Mouse (Mus musculus): Measurements from ENCODE around the gene Maats1.

GRCm38 (mm10) chr16:38308195-38308594 is 33.7 kb downstream of the Maats1 start:
- TF ChIP-seq CTCF (IDR thresholded peaks at IDR 0.05; ENCODE audit: extremely low read depth, insufficient read depth, low read length), result no peak
- TF ChIP-seq POLR2A (IDR thresholded peaks at IDR 0.05; ENCODE audit: extremely low read depth, insufficient read depth, low read length), result no peak
